Mouse (Mus musculus) C2C12 (cell line): Measurements from ENCODE around the gene Gm49486.

Source experiments
- CTCF ChIP-seq: IDR thresholded peaks from one replicate; pipeline ENCODE4 v1.5.1; 2011; ENCODE audit not compliant: control insufficient read depth, insufficient read depth, insufficient read length
- MAX ChIP-seq: IDR thresholded peaks from one replicate; pipeline ENCODE4 v1.6.1; 2011; ENCODE audit warnings: mild to moderate bottlenecking, control low read depth
- MYOG ChIP-seq: IDR thresholded peaks from one replicate; pipeline ENCODE4 v1.6.1; 2011; ENCODE audit not compliant: control insufficient read depth, insufficient read length; ENCODE audit errors: extremely low read depth

- TF ChIP-seq CTCF (no peak), MAX (no peak), MYOG (no peak)
Measured at GRCm38 (mm10) chr15:79254661-79255060, 25.5 kb downstream of the Gm49486 start, which contains the start of gene Slc16a8.
